Mouse (Mus musculus): Measurements from ENCODE around the gene Fbxl13.
"Not testable (repeated sequence)": the region's sequence is repeated elsewhere in the genome, so short reads cannot be mapped to it uniquely, and the experiment has no call there.

Fbxl13 gene

GRCm38 (mm10) chr5:21658038-21658437, 12.6 kb upstream of the Fbxl13 start:
- DNase-seq (ENCODE audit: low read depth, low spot score), result no peak

DNA sequence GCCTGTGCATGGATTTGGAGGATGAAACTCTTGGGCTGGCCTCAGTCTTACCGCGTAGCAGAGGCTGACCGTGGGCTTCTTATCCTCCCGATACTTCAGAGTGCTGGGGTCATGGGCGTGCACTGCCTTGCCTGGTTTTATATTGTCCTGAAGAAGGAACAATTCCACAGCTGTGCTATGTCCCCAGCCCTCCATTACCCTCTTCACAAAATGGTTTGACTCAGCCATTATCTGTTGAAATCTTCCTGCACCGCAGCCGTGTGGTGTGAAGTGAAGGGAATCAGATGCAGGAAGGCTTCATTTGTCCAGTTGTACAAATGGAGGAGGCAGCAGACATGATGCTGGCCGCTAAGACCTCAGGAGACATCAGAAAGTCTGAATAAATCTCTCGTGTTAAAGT, 11.5 kb upstream of the Fbxl13 start:
- no peak for DNase-seq (ENCODE audit: low read depth, low spot score)

- DNase-seq (ENCODE audit: low read depth, low spot score), result no peak
Observed at GRCm38 (mm10) chr5:21651885-21652612, 6.6 kb upstream of the Fbxl13 start.

DNA sequence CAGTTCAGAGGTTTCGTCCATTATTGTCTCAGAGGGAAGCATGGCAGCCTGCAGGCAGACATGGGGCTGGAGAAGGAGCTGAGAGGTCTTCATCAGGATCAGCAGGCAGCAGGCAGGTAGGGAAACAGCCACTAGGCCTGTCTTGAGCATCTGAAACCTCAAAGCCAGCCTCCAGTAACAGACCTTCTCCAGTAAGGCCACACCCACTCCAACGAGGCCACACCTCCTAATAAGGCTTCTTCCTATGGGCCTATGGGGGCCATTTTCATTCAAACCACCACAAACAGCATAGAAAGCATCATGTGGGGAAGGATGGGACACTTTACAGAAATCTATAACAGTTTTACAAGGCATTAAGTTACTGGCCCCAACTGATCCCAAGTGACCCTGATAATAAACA, 5.3 kb upstream of the Fbxl13 start:
- DNase-seq (ENCODE audit: low read depth, low spot score), result no peak

DNA sequence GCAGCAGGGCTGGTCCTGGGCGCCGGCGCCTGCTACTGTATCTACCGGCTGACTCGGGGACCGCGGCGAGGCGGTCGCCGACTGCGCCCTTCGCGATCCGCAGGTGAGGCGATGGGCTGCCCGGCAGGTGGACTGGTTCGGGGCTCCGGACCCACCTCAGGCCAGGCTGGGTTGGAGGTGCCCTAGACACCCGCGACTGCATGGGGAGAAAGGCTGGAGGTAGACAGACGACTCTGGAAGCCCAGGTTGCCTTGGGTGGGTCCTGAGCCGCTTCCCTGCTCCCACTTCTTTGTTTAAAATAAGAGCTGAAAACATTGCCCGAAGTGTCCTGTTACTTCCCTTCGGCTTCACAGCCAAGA, 678 bp upstream of the Fbxl13 start:
- no peak for DNase-seq (ENCODE audit: low read depth, low spot score)

DNA sequence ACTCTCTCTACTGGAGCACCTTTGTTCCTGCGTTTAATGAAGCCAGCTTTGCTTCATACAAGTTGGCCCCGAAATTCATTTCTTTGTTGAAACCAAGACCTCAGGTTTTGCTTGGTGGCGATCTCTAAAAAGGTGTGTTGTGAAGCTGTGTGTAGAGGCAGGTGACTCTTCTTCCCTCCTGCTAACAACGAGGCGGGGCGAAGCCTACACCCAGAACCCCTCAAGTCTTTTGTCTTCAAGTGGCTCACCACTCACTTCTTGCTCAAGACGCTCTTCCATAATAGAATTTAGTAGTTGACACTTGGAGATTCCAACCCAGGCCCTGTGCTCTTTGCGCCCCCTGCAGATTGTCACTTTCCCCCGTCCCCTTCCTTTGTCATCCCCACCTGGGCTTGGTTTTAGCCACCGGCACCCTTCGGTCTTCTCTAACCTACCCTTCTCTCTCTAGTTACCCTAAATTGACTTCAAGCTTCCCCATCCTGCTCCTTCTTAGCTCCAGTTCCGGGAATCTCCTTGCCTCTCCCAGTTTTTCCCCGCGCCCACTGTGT, 469 bp downstream of the Fbxl13 start:
- DNase-seq (ENCODE audit: low read depth, low spot score), result no peak

- DNase-seq (ENCODE audit: low read depth, low spot score), result no peak
Observed at GRCm38 (mm10) chr5:21643606-21644005, 1.8 kb downstream of the Fbxl13 start.

DNA sequence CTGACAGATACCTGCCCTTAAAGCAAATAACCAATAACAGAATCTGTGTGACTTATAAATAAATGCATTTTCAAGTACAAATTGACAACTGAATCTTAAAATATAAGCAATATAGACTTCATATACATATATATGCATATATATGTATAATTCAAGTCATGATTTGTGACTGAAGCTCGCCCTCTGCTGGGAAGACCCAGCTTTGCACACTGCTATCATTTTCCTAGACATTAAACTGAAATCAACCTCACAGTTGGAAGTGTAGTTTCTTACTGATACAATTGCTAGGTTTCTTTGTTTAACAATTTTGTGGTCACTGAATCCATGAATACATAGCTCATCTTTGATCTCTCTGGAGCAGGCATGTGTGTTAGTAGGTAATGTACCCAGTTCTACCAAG, 4.5 kb downstream of the Fbxl13 start:
- no peak for DNase-seq (ENCODE audit: low read depth, low spot score)

DNA sequence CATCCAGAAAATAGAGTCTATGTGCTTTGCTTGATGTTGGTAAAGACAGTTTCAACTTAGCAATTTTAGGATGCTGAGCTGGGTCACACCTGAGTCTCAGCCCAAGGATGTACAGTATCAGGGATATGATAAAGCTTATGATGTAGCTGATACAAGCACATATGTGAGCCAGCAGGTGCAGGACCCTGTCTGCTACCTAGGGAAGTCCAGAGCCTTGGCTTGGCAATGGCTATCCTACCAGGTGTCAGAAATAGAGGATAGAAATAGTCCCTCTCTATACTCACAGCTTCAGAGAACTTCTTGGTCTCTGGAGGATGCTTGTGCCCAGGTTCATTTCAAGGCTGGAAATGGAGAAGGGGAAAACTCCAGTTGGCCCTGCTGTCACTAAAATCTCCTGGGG, 19.5 kb downstream of the Fbxl13 start:
- no peak for DNase-seq (ENCODE audit: low read depth, low spot score)

DNA sequence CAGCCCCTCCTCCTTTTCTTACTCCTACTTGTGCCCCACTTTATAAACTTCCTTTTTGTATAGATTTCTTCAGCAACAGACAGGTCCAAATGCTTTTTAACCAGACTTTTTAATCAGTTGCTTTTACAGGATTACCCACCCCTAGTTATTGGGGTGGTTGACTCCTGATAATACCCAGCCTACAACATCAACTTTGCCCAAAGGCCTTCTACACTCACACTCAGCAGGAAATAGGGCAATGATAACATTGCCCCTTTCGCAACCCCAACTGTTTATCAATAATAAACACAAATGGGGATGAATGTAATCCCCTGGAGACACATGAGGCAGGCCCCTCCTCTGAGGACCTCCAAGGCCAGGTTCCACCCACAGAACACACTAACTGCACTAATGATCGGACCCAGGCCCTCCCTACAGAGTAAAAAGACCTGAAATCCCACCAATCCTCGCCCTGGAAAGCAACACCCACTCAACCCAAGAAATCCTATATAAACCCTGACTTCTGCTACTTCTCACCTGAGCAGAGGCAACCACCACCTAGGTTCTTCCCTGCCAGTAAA, 28.9 kb downstream of the Fbxl13 start:
- no peak for DNase-seq (ENCODE audit: low read depth, low spot score)

- DNase-seq (ENCODE audit: low read depth, low spot score), result not testable (repeated sequence)
Observed at GRCm38 (mm10) chr5:21614299-21614698, 31.1 kb downstream of the Fbxl13 start.

DNA sequence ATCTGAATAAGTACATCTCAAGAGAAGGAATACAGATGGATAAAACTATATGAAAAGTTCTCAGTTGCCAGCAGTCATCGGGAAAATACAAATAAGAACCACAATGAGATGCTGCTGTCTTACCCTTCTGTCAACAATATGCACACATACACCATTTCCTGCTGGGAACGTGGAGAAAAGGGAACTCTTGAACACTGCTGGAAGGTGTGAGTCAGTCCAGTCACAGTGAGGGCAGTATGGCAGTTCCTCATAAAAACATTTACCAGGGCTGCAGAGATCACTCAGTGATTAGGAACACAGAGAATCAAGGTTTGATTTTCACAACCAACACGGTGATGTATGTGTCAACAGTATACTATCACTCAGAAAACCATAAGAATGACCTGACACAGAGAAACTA, 34.4 kb downstream of the Fbxl13 start:
- DNase-seq (ENCODE audit: low read depth, low spot score), result no peak

GRCm38 (mm10) chr5:21608311-21609304, 36.8 kb downstream of the Fbxl13 start:
- DNase-seq (ENCODE audit: low read depth, low spot score), result no peak

DNA sequence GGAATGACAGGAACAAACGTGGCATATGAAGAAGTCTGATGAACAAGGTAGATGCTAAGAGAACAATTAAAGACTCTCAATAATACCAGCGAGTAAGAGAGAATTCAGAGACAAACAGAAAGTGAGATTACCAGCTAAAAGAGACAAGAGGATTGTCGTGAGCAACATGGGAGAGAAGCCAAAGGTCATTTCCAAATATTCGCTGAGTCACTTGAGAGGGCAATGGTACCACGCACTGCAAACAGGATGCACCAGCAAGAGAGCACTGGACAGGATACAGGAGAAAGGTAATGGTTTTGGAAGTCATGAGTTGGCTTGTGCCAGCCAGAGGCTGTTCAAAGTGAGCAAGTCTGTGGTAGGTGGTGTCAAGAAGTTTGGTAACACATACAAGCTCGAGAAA, 39.5 kb downstream of the Fbxl13 start:
- DNase-seq (ENCODE audit: low read depth, low spot score), result no peak

- no peak for DNase-seq (ENCODE audit: low read depth, low spot score)
Observed at GRCm38 (mm10) chr5:21599961-21600360, 45.5 kb downstream of the Fbxl13 start.

DNA sequence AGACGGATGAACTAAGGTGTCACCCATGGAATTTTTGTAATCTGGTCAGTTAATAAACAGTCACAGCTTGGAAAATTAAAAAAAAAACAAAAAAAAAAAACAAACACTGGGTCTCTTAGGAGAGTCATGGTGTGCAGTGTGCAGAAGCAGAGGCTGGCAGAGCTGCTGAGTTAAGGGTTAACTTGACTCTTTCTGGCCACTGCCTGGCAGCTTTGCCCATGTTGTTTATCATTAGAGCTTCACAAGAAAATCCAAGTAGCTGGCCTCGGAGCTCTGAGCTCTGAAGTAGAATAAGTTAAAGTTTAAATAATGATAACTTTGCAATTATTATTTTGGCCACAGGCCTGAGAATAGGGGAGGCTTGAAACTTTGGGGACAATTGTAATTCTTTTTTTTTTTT, 45.9 kb downstream of the Fbxl13 start:
- not testable (repeated sequence) for DNase-seq (ENCODE audit: low read depth, low spot score)

DNA sequence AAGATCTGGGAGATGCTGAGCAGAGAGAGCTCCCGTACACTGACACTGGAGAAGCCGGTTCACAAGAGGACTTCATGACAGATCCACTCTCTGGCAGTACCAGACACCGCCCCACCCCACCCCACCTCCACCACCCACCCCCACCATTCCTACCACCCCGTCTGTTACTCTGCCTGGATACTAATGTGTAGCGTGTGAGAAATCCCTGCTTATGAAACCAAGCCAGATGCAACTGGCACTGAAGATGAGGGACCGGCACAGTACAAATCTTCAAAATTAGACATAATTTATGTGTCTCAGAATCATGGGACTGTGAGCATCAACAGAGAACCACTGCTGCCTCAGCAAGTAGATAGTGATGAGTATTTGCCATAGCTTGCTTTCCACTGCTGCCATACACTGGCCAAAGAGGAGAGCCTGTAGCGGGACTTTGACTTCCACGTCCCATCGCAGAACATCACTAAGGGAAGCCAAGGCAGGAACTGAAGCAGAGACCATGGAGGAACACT, 52.2 kb downstream of the Fbxl13 start:
- no peak for DNase-seq (ENCODE audit: low read depth, low spot score)

GRCm38 (mm10) chr5:21592106-21592505, 53.3 kb downstream of the Fbxl13 start:
- DNase-seq (ENCODE audit: low read depth, low spot score), result no peak

- DNase-seq (ENCODE audit: low read depth, low spot score), result no peak
Observed at GRCm38 (mm10) chr5:21588220-21588619, 57.2 kb downstream of the Fbxl13 start.

DNA sequence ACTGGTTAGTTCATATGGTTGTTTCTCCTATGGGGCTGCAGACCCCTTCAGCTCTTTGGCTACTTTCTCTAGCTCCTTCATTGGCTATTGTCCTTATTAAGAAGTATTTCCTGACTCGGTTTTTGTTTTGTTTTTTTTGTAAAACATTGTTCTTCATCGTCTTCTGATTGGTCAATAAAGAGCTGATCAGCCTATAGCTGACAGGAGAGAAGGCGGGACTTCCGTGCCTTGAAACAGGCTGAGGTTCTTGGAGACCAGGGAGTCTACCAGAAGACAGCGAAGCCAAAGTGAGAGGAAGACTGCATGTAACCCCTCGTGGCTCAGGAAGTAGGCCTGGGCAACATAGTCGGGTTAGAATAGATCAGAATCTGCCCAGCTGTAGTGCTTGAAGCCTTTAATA, 57.8 kb downstream of the Fbxl13 start:
- DNase-seq (ENCODE audit: low read depth, low spot score), result no peak

- peak; percentile 29 for DNase-seq (ENCODE audit: low read depth, low spot score)
Observed at GRCm38 (mm10) chr5:21586763-21587162, 58.7 kb downstream of the Fbxl13 start.

- no peak for DNase-seq (ENCODE audit: low read depth, low spot score)
Observed at GRCm38 (mm10) chr5:21578136-21578535, 67.3 kb downstream of the Fbxl13 start.
